ENCODE assay signal across 8 mouse cellular contexts in the genomic region with DNA sequence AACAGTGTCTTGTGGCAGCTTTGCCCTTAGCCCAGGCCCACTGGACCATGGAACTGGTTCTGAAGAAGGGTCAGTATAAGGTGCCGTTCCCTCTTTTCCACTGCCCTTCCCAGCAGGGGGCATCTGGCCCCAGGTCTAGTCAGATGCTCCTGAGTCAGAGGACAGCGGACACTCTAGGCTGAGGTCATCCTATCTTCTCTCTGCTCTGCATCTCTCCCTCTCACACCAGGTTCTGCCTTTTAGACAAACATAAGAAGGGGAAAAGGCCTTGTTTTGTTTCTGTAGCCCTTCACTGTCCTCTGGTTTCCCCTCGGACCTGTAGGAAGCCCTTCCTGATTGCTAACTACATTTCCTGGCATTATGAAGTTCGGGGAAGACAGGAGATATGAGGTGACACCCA. TPM values are rescaled to one million over a fixed set of nuclear protein-coding genes. Genes with fewer than 3 reads are reported as not detected.
DNase-seq lines count a peak whose midpoint lies in the region; ATAC-seq and TF ChIP-seq lines count a peak whose summit lies in the region.

No protein-coding gene starts in this region.

- H3K4me1 ChIP-seq in forebrain, postnatal 0 days (ENCODE audit: insufficient read depth) = peaks cover 17% of the 10 kb centered on the region
- H3K4me1 ChIP-seq in intestine, embryonic 16.5 days (ENCODE audit: control insufficient read depth, insufficient read depth, low read length) = peaks cover 16% of the 10 kb centered on the region
- H3K4me1 ChIP-seq in lung, postnatal 0 days (ENCODE audit: insufficient read depth, low read depth, low read length) = peaks cover 14% of the 10 kb centered on the region; the same call in 1 of the 2 replicates

- no peaks in the 10 kb centered on the region for H3K27me3 ChIP-seq in forebrain, postnatal 0 days (ENCODE audit: insufficient read depth, low read length)
- no peaks in the 10 kb centered on the region for H3K27me3 ChIP-seq in intestine, embryonic 16.5 days (replicated peaks; ENCODE audit: control insufficient read depth, insufficient read depth, low read length)
- no peaks in the 10 kb centered on the region for H3K27me3 ChIP-seq in lung, postnatal 0 days (replicated peaks; ENCODE audit: insufficient read depth, low read length)

- peak; percentile 86 for TF ChIP-seq EP300 in lung, postnatal 0 days (IDR thresholded peaks at IDR 0.05)

- H3K4me3 ChIP-seq in forebrain, postnatal 0 days (ENCODE audit: low read depth, low read length) = peak overlapping the region; percentile 91
- peak overlapping the region; percentile 64 for H3K4me3 ChIP-seq in intestine, embryonic 16.5 days (ENCODE audit: low read length)
- H3K4me3 ChIP-seq in lung, postnatal 0 days (ENCODE audit: low read depth, low read length) = peak overlapping the region; percentile 77

- no peak for TF ChIP-seq POLR2A in brain, embryonic 14.5 days (IDR thresholded peaks at IDR 0.05; ENCODE audit: borderline replicate concordance, extremely low read depth, insufficient read depth, insufficient read length, poor library complexity, severe bottlenecking)

- peaks cover 35% of the 10 kb centered on the region for H3K36me3 ChIP-seq in forebrain, postnatal 0 days (ENCODE audit: insufficient read depth)
- peaks cover 3% of the 10 kb centered on the region; the same call in 1 of the 2 replicates for H3K36me3 ChIP-seq in intestine, embryonic 16.5 days (ENCODE audit: control insufficient read depth, insufficient read depth, low read length)
- H3K36me3 ChIP-seq in lung, postnatal 0 days (ENCODE audit: insufficient read depth, low read length) = no peaks in the 10 kb centered on the region

- TF ChIP-seq CTCF in brain, embryonic 14.5 days (IDR thresholded peaks at IDR 0.05; ENCODE audit: borderline replicate concordance, extremely low read depth, insufficient read depth, insufficient read length) = no peak
- TF ChIP-seq CTCF in forebrain, postnatal 0 days (IDR thresholded peaks at IDR 0.05; ENCODE audit: low read depth) = 0 out of 2 replicates have a peak, but pooled peaks have one; percentile 14
- TF ChIP-seq CTCF in lung, postnatal 0 days (IDR thresholded peaks at IDR 0.05) = peak; percentile 56

- DNase-seq in A20 (ENCODE audit: low read depth, low spot score) = peak; percentile 80
- DNase-seq in brain, embryonic 14.5 days (ENCODE audit: low read depth) = peak; percentile 28
- DNase-seq in forebrain, postnatal 0 days = no peak
- peak; percentile 64 for DNase-seq in lung, postnatal 0 days (ENCODE audit: low spot score)
- no peak for DNase-seq in yolk sac, embryonic 10.5 days (ENCODE audit: low spot score)
- no peak for DNase-seq in ovary, adult 18-20 months (ENCODE audit: low spot score)
- DNase-seq in right cerebral cortex, adult 18-20 months = no peak

- H3K27ac ChIP-seq in forebrain, postnatal 0 days (ENCODE audit: low read depth, low read length) = peak overlapping the region; percentile 62
- peak overlapping the region; percentile 93 for H3K27ac ChIP-seq in intestine, embryonic 16.5 days (ENCODE audit: low read length)
- peak overlapping the region; percentile 94 for H3K27ac ChIP-seq in lung, postnatal 0 days (ENCODE audit: low read length)

- H3K9me3 ChIP-seq in forebrain, postnatal 0 days (ENCODE audit: low read length) = no peaks in the 10 kb centered on the region
- no peaks in the 10 kb centered on the region for H3K9me3 ChIP-seq in intestine, embryonic 16.5 days (ENCODE audit: control insufficient read depth, low read length)
- no peaks in the 10 kb centered on the region for H3K9me3 ChIP-seq in lung, postnatal 0 days (ENCODE audit: low read length)

- ATAC-seq in forebrain, postnatal 0 days = no peak
- ATAC-seq in intestine, embryonic 16.5 days = no peak
- ATAC-seq in lung, postnatal 0 days = peak; percentile 43

- H3K9ac ChIP-seq in forebrain, postnatal 0 days = peak overlapping the region; percentile 97
- H3K9ac ChIP-seq in intestine, embryonic 16.5 days (ENCODE audit: low read depth, low read length) = peak overlapping the region; percentile 79
- H3K9ac ChIP-seq in lung, postnatal 0 days (replicated peaks; ENCODE audit: low read depth) = no peak overlapping the region

- WGBS in forebrain, postnatal 0 days = 19% methylated on average over 4 of the region's 4 CpGs
- WGBS in intestine, embryonic 16.5 days = 33% methylated on average over 4 of the region's 4 CpGs
- 27% methylated on average over 4 of the region's 4 CpGs for WGBS in lung, postnatal 0 days

- peak overlapping the region; percentile 72 for H3K4me2 ChIP-seq in forebrain, postnatal 0 days (ENCODE audit: low read depth)
- peak overlapping the region; percentile 81 for H3K4me2 ChIP-seq in intestine, embryonic 16.5 days (ENCODE audit: low read depth, low read length)
- H3K4me2 ChIP-seq in lung, postnatal 0 days (replicated peaks; ENCODE audit: low read depth, low read length) = peak overlapping the region; percentile 92

RNA-seq across cellular contexts. Expression of a gene that starts 1.9 kb away (rescaled TPM):
- 180 and 199 TPM in 2 replicates for polyA plus RNA-seq in brain, embryonic 14.5 days (2012; rRNA removed)
- 93.5 and 135 TPM in 2 replicates for total RNA-seq in forebrain, postnatal 0 days (2014; rRNA removed)
- polyA plus RNA-seq in forebrain, postnatal 0 days (2015; fragmentation: Nextera tagmentation; extraction: Ambion mirVana) = 51.8 and 60.1 TPM in 2 replicates
- 17.3 and 17.7 TPM in 2 replicates for polyA plus RNA-seq in intestine, embryonic 16.5 days (2015; fragmentation: Nextera tagmentation; extraction: Ambion mirVana)
- 53.5 and 55.4 TPM in 2 replicates for polyA plus RNA-seq in lung, postnatal 0 days (2015; fragmentation: Nextera tagmentation; extraction: Ambion mirVana)

Comparison
In these comparisons a context has a peak if more than half of its experiments do, and no peak if none do; other contexts are left out.
1. DNase-seq: peak in A20 (single experiment), brain, embryonic 14.5 days (single experiment) and lung, postnatal 0 days (single experiment); none in forebrain, postnatal 0 days (single experiment), yolk sac, embryonic 10.5 days (single experiment), ovary, adult 18-20 months (single experiment) and right cerebral cortex, adult 18-20 months (single experiment).
2. Peak in every context shown above with its lines, with median percentiles within 50 percentile points of each other: H3K27ac ChIP-seq, H3K4me2 ChIP-seq and H3K4me3 ChIP-seq.